24 mouse cellular contexts compared by ENCODE assay signal in the genomic region with DNA sequence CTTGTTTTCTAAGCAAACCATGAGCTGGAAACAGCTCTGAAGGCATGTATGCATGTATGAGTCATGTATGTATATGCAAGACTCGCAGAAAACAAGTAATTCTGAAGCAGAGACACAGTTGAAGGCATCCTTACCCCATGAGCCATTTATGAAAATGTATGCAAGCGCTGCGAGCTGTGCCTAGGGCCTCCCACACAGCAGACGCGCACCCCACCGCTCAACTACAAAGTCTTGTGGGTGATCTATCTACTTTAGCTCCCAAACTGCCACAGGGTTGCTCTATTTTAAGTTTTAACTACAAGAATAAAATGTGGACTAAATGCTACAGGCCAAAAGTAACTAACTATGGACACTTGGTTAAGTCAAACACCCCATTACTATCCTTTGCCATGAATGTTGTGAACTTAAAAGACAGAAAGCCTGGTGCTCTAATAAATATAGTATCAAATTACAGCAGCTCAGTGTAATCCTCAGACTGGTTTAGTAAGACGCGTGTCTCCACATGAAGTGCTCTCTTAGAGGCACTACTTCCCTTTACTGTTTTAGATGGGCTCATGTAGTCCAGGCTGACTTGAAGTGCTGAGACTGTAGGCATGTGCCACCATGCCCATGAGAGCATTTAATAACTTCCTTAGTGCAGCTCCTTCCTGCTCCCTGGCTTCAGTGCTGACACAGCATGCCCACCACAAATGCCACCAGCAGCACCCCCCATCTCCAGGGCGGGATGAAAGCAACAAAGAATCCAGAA. TPM values are rescaled to one million over a fixed set of nuclear protein-coding genes. Genes with fewer than 3 reads are reported as not detected.
DNase-seq lines count a peak whose midpoint lies in the region; ATAC-seq lines count a peak whose summit lies in the region.
"Had no signal": no experiment of that assay in that cellular context is flagged by ENCODE, and none has a peak within 500 bp of the region (broad histone marks: within the 10 kb centered on the region; RNA-seq: fewer than 3 reads in every experiment).

No protein-coding gene starts in this region.

- no peak for ATAC-seq in forebrain, embryonic 14.5 days
- no peak for ATAC-seq in hindbrain, embryonic 13.5 days (ENCODE audit: low FRiP score)
- ATAC-seq: forebrain, postnatal 0 days; hindbrain, embryonic 16.5 days; lung, postnatal 0 days; Patski had no signal

- H3K27me3 ChIP-seq in forebrain, embryonic 14.5 days (replicated peaks; ENCODE audit: control insufficient read depth, insufficient read depth, low read length): no peaks in the 10 kb centered on the region
- H3K27me3 ChIP-seq in hindbrain, embryonic 13.5 days: no peaks in the 10 kb centered on the region
- H3K27me3 ChIP-seq: limb, embryonic 12.5 days; liver, embryonic 13.5 days; Patski had no signal

- no peak overlapping the region for H3K4me3 ChIP-seq in macrophage (ENCODE audit: inconsistent target)
- no peak overlapping the region for H3K4me3 ChIP-seq in forebrain, embryonic 14.5 days (ENCODE audit: low read depth, low read length)
- no peak overlapping the region for H3K4me3 ChIP-seq in hindbrain, embryonic 13.5 days
- H3K4me3 ChIP-seq: limb, embryonic 12.5 days; liver, embryonic 13.5 days had no signal

- no peaks in the 10 kb centered on the region for H3K9me3 ChIP-seq in forebrain, embryonic 14.5 days (replicated peaks; ENCODE audit: control insufficient read depth, low read length)
- H3K9me3 ChIP-seq in hindbrain, embryonic 13.5 days: no peaks in the 10 kb centered on the region
- H3K9me3 ChIP-seq: limb, embryonic 12.5 days; liver, embryonic 13.5 days had no signal

- no peak overlapping the region for H3K4me2 ChIP-seq in forebrain, embryonic 14.5 days (ENCODE audit: low read length)
- H3K4me2 ChIP-seq in hindbrain, embryonic 13.5 days: no peak overlapping the region
- H3K4me2 ChIP-seq: heart, embryonic 11.5 days; limb, embryonic 12.5 days; liver, embryonic 13.5 days had no signal

- 83% methylated on average over 9 of the region's 9 CpGs for WGBS in macrophage (ENCODE audit: missing documents)
- WGBS in forebrain, embryonic 14.5 days: 93% methylated on average over 9 of the region's 9 CpGs
- WGBS in hindbrain, embryonic 13.5 days: 97% methylated on average over 9 of the region's 9 CpGs

- peak overlapping the region; percentile 17; the same call in 1 of the 2 replicates for H3K27ac ChIP-seq in macrophage
- no peak overlapping the region for H3K27ac ChIP-seq in forebrain, embryonic 14.5 days (ENCODE audit: low read depth, low read length)
- no peak overlapping the region for H3K27ac ChIP-seq in hindbrain, embryonic 13.5 days
- H3K27ac ChIP-seq: limb, embryonic 12.5 days; liver, embryonic 13.5 days had no signal

- H3K4me1 ChIP-seq in forebrain, embryonic 14.5 days (ENCODE audit: control insufficient read depth, insufficient read depth, low read length): no peaks in the 10 kb centered on the region
- no peaks in the 10 kb centered on the region for H3K4me1 ChIP-seq in hindbrain, embryonic 13.5 days (replicated peaks)
- H3K4me1 ChIP-seq: limb, embryonic 12.5 days; liver, embryonic 13.5 days had no signal

- H3K79me2 ChIP-seq in macrophage (ENCODE audit: inconsistent target): peaks cover 54% of the 10 kb centered on the region

- H3K9ac ChIP-seq in forebrain, embryonic 14.5 days (ENCODE audit: low read length): no peak overlapping the region
- no peak overlapping the region for H3K9ac ChIP-seq in hindbrain, embryonic 13.5 days
- H3K9ac ChIP-seq: forebrain, postnatal 0 days; limb, embryonic 12.5 days; liver, embryonic 13.5 days had no signal

- peak; percentile 80 for DNase-seq in right cerebral cortex, adult 18-20 months
- no peak for DNase-seq in right cerebral cortex, postnatal 4 days
- DNase-seq in layer of hippocampus, adult 9-11 months: peak; percentile 74
- peak; percentile 70 for DNase-seq in telencephalon, adult 2 months (ENCODE audit: low read depth, low spot score)
- no peak for DNase-seq in forebrain, embryonic 14.5 days (ENCODE audit: low spot score)
- no peak for DNase-seq in kidney, postnatal 4 days
- DNase-seq: adrenal gland, postnatal 36 days; cerebellum, postnatal 10 days; embryo, embryonic 11 days; forebrain, postnatal 0 days; gastrocnemius, postnatal 14 days; heart, postnatal 14 days; kidney, adult 2 months; kidney, postnatal 25 days; liver, embryonic 13.5 days; midbrain, embryonic 14.5 days; thymus, postnatal 36 days had no signal

- H3K36me3 ChIP-seq in macrophage (ENCODE audit: inconsistent target): peaks cover 78% of the 10 kb centered on the region
- peaks cover 95% of the 10 kb centered on the region for H3K36me3 ChIP-seq in forebrain, embryonic 14.5 days (ENCODE audit: control insufficient read depth, insufficient read depth, low read length)
- H3K36me3 ChIP-seq in hindbrain, embryonic 13.5 days: peaks cover 97% of the 10 kb centered on the region

RNA-seq across cellular contexts. Expression of a gene that starts 17.0 kb away (rescaled TPM):
- 100 to 1,000 TPM; 184 to 290 (median 245) TPM for total RNA-seq in macrophage (2018; cell fraction: chromatin; rRNA removed)
- total RNA-seq in macrophage (2018; cell fraction: cytosol; rRNA removed): 100 to 1,000 TPM; 108 to 165 (median 124) TPM
- 100 to 1,000 TPM; 141 to 322 (median 221) TPM for total RNA-seq in macrophage (2018; cell fraction: nucleus; rRNA removed)
- polyA plus RNA-seq in macrophage (2018): 79.1 to 112 TPM (median 87.3 TPM) in 3 replicates
- polyA plus RNA-seq in forebrain, embryonic 14.5 days (2014; fragmentation: Nextera tagmentation; extraction: Ambion mirVana): 172 and 187 TPM in 2 replicates
- polyA plus RNA-seq in hindbrain, embryonic 13.5 days (2015; fragmentation: Nextera tagmentation; extraction: Ambion mirVana): 180 and 182 TPM in 2 replicates

RNA-seq across cellular contexts. Expression of a gene that starts 29.3 kb away (rescaled TPM):
- total RNA-seq in macrophage (2018; cell fraction: chromatin; rRNA removed): 10 to 100 TPM; 13.6 to 93.8 (median 54.6) TPM
- 10 to 100 TPM in 21 of 26 experiments, 1 to 10 TPM in 5; 6.2 to 30.2 (median 17.2) TPM for total RNA-seq in macrophage (2018; cell fraction: cytosol; rRNA removed)
- total RNA-seq in macrophage (2018; cell fraction: nucleus; rRNA removed): 10 to 100 TPM; 13.0 to 68.1 (median 39.5) TPM
- 9.2 to 15.3 TPM (median 14.5 TPM) in 3 replicates for polyA plus RNA-seq in macrophage (2018)
- 73.9 and 76.2 TPM in 2 replicates for polyA plus RNA-seq in forebrain, embryonic 14.5 days (2014; fragmentation: Nextera tagmentation; extraction: Ambion mirVana)
- 77.0 and 78.9 TPM in 2 replicates for polyA plus RNA-seq in hindbrain, embryonic 13.5 days (2015; fragmentation: Nextera tagmentation; extraction: Ambion mirVana)

Comparison
In these comparisons a context has a peak if more than half of its experiments do, and no peak if none do; other contexts are left out.
1. DNase-seq: peak in right cerebral cortex, adult 18-20 months (single experiment), layer of hippocampus, adult 9-11 months (single experiment) and telencephalon, adult 2 months (single experiment); none in right cerebral cortex, postnatal 4 days (single experiment), forebrain, embryonic 14.5 days (single experiment) and kidney, postnatal 4 days (0 of 2).